Mouse (Mus musculus): ENCODE data around the gene Il2rg. TPM values are rescaled to one million over a fixed set of nuclear protein-coding genes. Genes with fewer than 3 reads are reported as not detected.
A peak's percentile ranks its signal among the peaks of the same experiment; 100 is the strongest.

Gene Il2rg
- polyA plus RNA-seq, 1 experiment from 2014 or later, result 59.1 TPM

- Histone ChIP-seq H3K36me3 (ENCODE audit: insufficient read depth, low read length) (no peaks in the 10 kb centered on the region), H3K27ac (ENCODE audit: low read length) (no peak overlapping the region), H3K27me3 (replicated peaks; ENCODE audit: insufficient read depth, low read length) (no peaks in the 10 kb centered on the region), H3K4me1 (ENCODE audit: insufficient read depth, low read depth, low read length) (no peaks in the 10 kb centered on the region), H3K4me3 (ENCODE audit: low read depth, low read length) (no peak overlapping the region), H3K9ac (replicated peaks; ENCODE audit: low read depth) (no peak overlapping the region), H3K4me2 (replicated peaks; ENCODE audit: low read depth, low read length) (no peak overlapping the region), H3K9me3 (ENCODE audit: low read length) (no peaks in the 10 kb centered on the region)
- 91% methylated on average over 6 of the region's 6 CpGs for WGBS
- no peak for TF ChIP-seq CTCF (IDR thresholded peaks at IDR 0.05)
- TF ChIP-seq EP300 (IDR thresholded peaks at IDR 0.05), result no peak
- DNase-seq (ENCODE audit: low spot score) (no peak), ATAC-seq (no peak)
Observed at GRCm38 (mm10) chrX:101266631-101267030, 1.4 kb downstream of the Il2rg start.

GRCm38 (mm10) chrX:101263892-101264291, 4.2 kb downstream of the Il2rg start, which contains the start of gene Gm614:
Gene Gm614 (minus strand): TSS chrX:101263992.
- Histone ChIP-seq H3K27me3 (replicated peaks; ENCODE audit: insufficient read depth, low read length) (no peaks in the 10 kb centered on the region), H3K4me3 (ENCODE audit: low read depth, low read length) (no peak within 1 kb of the TSS), H3K4me1 (ENCODE audit: insufficient read depth, low read depth, low read length) (no peaks in the 10 kb centered on the region), H3K27ac (ENCODE audit: low read length) (no peak within 1 kb of the TSS), H3K4me2 (replicated peaks; ENCODE audit: low read depth, low read length) (no peak within 1 kb of the TSS), H3K9ac (replicated peaks; ENCODE audit: low read depth) (no peak within 1 kb of the TSS), H3K9me3 (ENCODE audit: low read length) (no peaks in the 10 kb centered on the region), H3K36me3 (ENCODE audit: insufficient read depth, low read length) (no peaks in the 10 kb centered on the region)
- DNase-seq (ENCODE audit: low spot score) (no peak), ATAC-seq (no peak)
- 36% methylated on average over 1 of the region's 1 CpGs for WGBS
- no peak for TF ChIP-seq EP300 (IDR thresholded peaks at IDR 0.05)
- TF ChIP-seq CTCF (IDR thresholded peaks at IDR 0.05), result no peak

- no peak overlapping the region for H3K4me3 ChIP-seq (ENCODE audit: low read depth, low read length)
- no peak overlapping the region for H3K4me2 ChIP-seq (replicated peaks; ENCODE audit: low read depth, low read length)
- DNase-seq (ENCODE audit: low spot score) (no peak), ATAC-seq (no peak; the same call in 1 of the 2 replicates)
- 25% methylated on average over 8 of the region's 13 CpGs for WGBS
- H3K27ac ChIP-seq (ENCODE audit: low read length), result no peak overlapping the region
- H3K9me3 ChIP-seq (ENCODE audit: low read length), result no peaks in the 10 kb centered on the region
- H3K9ac ChIP-seq (replicated peaks; ENCODE audit: low read depth), result no peak overlapping the region
- H3K27me3 ChIP-seq (replicated peaks; ENCODE audit: insufficient read depth, low read length), result no peaks in the 10 kb centered on the region
- H3K4me1 ChIP-seq (ENCODE audit: insufficient read depth, low read depth, low read length), result no peaks in the 10 kb centered on the region
- no peaks in the 10 kb centered on the region for H3K36me3 ChIP-seq (ENCODE audit: insufficient read depth, low read length)
- TF ChIP-seq CTCF (IDR thresholded peaks at IDR 0.05) (no peak), EP300 (IDR thresholded peaks at IDR 0.05) (no peak)
Observed at GRCm38 (mm10) chrX:101260441-101261325, 7.4 kb downstream of the Il2rg start.

GRCm38 (mm10) chrX:101256603-101257002, 11.5 kb downstream of the Il2rg start:
- DNase-seq (ENCODE audit: low spot score) (no peak), ATAC-seq (no peak)
- Histone ChIP-seq H3K27ac (ENCODE audit: low read length) (no peak overlapping the region), H3K9ac (replicated peaks; ENCODE audit: low read depth) (no peak overlapping the region), H3K9me3 (ENCODE audit: low read length) (no peaks in the 10 kb centered on the region), H3K4me3 (ENCODE audit: low read depth, low read length) (no peak overlapping the region), H3K4me2 (replicated peaks; ENCODE audit: low read depth, low read length) (no peak overlapping the region), H3K4me1 (ENCODE audit: insufficient read depth, low read depth, low read length) (no peaks in the 10 kb centered on the region), H3K36me3 (ENCODE audit: insufficient read depth, low read length) (no peaks in the 10 kb centered on the region), H3K27me3 (replicated peaks; ENCODE audit: insufficient read depth, low read length) (no peaks in the 10 kb centered on the region)
- 83% methylated on average over 13 of the region's 13 CpGs for WGBS
- TF ChIP-seq EP300 (IDR thresholded peaks at IDR 0.05) (no peak), CTCF (IDR thresholded peaks at IDR 0.05) (peak; percentile 45)

GRCm38 (mm10) chrX:101254740-101255139, 13.3 kb downstream of the Il2rg start:
- WGBS, result 17% methylated on average over 22 of the region's 26 CpGs
- Histone ChIP-seq H3K4me3 (ENCODE audit: low read depth, low read length) (peak overlapping the region; percentile 53), H3K9me3 (ENCODE audit: low read length) (no peaks in the 10 kb centered on the region), H3K27ac (ENCODE audit: low read length) (no peak overlapping the region), H3K9ac (replicated peaks; ENCODE audit: low read depth) (peak overlapping the region; percentile 26; the same call in 1 of the 2 replicates), H3K4me1 (ENCODE audit: insufficient read depth, low read depth, low read length) (no peaks in the 10 kb centered on the region), H3K27me3 (replicated peaks; ENCODE audit: insufficient read depth, low read length) (no peaks in the 10 kb centered on the region), H3K4me2 (replicated peaks; ENCODE audit: low read depth, low read length) (peak overlapping the region; percentile 79), H3K36me3 (ENCODE audit: insufficient read depth, low read length) (no peaks in the 10 kb centered on the region)
- DNase-seq (ENCODE audit: low spot score) (no peak), ATAC-seq (peak; percentile 8; the same call in 1 of the 2 replicates)
- TF ChIP-seq EP300 (IDR thresholded peaks at IDR 0.05), result no peak
- TF ChIP-seq CTCF (IDR thresholded peaks at IDR 0.05), result no peak

- Histone ChIP-seq H3K27ac (ENCODE audit: low read length) (peak within 1 kb of the TSS; percentile 72), H3K27me3 (replicated peaks; ENCODE audit: insufficient read depth, low read length) (no peaks in the 10 kb centered on the region), H3K9me3 (ENCODE audit: low read length) (no peaks in the 10 kb centered on the region), H3K9ac (replicated peaks; ENCODE audit: low read depth) (peak within 1 kb of the TSS; percentile 26; the same call in 1 of the 2 replicates), H3K36me3 (ENCODE audit: insufficient read depth, low read length) (no peaks in the 10 kb centered on the region), H3K4me3 (ENCODE audit: low read depth, low read length) (peak within 1 kb of the TSS; percentile 53), H3K4me2 (replicated peaks; ENCODE audit: low read depth, low read length) (peak within 1 kb of the TSS; percentile 79), H3K4me1 (ENCODE audit: insufficient read depth, low read depth, low read length) (no peaks in the 10 kb centered on the region)
- peak; percentile 95 for ATAC-seq
- WGBS, result 18% methylated on average over 41 of the region's 47 CpGs
- TF ChIP-seq EP300 (IDR thresholded peaks at IDR 0.05) (no peak), CTCF (IDR thresholded peaks at IDR 0.05) (no peak)
- DNase-seq (ENCODE audit: low spot score), result peak; percentile 94
Observed at GRCm38 (mm10) chrX:101253952-101254729, 13.9 kb downstream of the Il2rg start, which contains the start of gene Foxo4. Gene Foxo4 (plus strand): TSS chrX:101254528.

All from lung, postnatal 0 days (tissue).